Mouse (Mus musculus) heart, postnatal 4 days (tissue): ENCODE measurements around the gene Notch3. TPM values are rescaled to one million over a fixed set of nuclear protein-coding genes. Genes with fewer than 3 reads are reported as not detected.

Experiments
- DNase-seq: peaks from one replicate; pipeline ENCODE4 v3.0.0; 2021
- total RNA-seq, 2 experiments: library from RNA; stranded (reverse); gene quantifications; 2 replicates each; pipeline ENCODE4 v1.2.3; 2021

Notch3 gene
- total RNA-seq, 2 experiments from 2014 or later: 51.5 to 52.3 TPM

DNA sequence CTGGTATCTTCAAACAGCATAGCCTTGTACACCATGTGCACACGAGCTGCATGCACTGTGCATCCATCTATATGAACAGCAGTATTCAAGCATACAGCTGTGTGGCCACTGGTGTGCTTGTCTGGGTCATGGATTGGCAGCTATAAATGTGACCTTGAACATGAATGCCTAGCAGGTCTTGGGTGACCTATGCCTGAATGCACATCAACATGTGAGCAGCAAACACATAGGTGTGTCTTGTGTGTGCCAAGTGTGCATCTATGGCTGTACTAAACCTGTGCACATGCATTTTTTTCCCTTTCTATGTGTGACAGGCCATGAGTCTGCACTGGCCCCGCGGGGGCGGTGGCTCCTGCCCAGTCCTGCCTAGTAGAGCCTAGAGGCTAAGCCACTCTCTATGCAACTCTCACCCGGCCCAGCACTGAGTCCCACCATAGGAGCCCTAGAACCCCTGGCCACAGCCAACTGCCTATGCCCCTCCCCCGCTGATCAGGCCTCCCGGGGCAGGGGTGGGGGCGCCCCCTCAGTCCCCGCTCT is 1.3 kb downstream of the Notch3 start:
- no peak for DNase-seq

DNA sequence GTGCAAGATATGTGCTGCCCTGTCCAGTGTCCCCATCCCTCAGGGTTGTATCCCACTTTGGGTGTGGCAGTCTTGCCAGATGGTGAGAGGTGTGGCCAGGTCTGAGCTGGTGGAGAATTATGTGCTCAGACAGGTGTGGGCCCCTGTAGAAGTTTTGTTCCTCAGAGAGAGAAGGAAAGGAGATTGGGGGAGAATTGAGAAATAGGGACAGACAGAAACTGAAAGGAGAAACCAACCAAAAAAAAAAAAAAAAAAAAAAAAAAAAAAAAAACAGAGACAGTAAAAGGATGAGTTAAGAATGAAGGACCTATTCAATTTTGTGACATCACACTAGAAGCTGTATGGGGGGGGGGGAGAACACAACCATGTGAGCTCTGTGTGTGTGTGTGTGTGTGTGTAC is 1.9 kb downstream of the Notch3 start:
- no peak for DNase-seq

DNA sequence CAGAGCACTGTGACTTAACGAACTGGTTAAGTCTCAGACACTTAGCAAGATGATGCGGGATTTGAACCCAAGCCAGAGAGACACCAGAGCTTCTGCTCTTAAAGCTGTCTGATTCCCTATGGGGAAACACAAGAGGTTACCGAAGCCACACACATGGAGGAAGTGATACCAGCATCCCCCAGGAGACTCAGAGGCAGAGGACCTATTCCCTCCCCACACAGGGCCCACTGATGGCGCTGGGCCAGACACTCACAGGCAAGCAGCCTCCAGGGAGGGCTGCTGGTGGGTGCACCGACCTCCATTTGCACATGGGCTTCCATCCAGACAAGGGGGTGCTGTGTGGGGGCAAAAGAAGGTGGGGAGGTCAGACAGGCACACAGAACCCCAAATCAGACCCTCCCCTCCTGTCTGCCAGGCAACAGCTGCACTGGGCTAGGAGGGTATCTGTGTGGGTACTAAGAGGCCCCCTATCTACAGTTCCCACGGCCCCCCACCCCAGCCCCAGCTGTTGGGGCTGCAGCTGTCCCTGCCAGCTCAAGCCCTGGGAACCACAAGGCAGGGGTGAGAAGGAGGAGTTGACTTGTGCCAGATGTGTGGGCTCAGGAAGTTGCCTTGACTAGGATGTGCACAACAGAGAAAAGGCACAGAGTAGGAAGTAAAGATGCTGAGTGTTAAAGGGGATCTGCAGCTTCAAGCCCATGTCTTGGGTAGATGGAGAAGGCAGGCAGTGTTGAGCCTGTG is 2.6 kb downstream of the Notch3 start:
- DNase-seq: peak; percentile 48

DNA sequence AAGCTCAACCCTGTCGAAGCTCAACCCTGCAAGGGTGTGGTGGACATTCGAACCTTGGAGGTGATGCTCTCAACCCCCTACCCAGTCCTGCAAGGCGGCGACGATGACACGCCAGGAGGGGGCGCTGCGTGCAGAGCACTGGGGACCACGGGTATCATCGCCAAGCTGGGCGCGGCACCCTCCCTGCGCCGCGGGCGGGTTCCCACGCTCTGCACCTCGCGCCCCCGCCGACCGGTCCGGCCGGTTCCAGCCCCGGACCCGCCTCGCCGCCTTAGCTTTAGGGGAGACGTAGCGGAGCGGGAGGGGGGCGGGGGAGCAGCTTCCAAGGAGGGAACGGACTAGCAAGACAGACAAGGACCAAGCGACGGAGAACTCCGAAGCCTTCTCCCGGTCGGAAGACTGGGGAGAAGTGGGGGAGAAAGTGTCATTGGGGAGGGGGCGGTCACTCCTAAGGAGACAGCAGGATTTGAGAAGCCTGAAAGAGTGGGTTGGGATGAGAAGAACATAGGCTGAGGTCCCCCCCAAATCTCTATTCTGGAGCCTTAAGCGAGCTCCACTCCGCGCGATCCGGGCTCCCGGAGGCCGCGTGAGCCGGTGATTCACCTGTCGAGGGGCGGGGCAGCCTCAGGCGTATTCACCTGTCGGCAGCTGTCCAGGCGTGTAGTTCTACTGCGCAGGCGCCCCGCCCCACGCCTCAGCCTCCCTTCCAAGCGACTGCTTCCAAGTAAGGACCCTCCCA is 4.4 kb downstream of the Notch3 start:
- peak; percentile 84 for DNase-seq

DNA sequence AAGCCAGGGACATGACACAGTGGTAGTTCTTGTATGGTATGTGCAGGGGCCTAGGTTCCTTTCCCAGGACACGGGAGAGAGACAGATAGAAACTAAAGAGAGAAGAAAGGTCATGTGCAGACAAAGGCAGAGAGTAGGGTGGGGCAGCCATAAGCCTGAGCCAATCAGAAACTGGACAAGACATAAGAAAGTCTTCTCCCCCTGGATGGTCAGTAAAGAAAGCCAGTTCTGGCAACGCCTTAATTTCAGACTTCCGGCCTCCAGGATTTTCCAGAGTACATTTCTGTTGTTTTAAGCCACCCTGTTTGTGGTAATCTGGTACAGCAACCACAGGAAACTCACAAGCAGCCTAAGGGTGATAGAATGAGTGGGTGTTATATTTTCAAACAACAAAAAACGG is 5.8 kb downstream of the Notch3 start:
- DNase-seq: no peak

DNA sequence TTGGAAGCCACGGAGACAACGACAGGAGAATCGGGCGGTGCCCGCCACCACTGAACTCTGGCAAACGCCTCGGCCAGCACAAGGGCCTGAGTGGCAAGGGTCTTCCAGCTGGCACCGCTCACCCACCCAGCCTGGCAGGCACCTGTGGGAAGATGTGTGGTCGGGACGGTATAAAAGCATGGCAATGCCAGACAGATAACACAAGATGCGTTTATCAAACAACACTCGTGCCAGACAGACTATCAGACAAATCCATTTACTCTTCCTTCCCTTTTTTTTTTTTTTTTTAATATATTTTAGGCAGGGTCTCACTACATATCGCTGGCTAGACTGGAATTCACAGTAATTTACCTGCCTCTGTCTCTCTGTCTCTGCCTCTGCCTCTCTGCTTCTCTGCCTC is 7.8 kb downstream of the Notch3 start:
- DNase-seq: no peak

DNA sequence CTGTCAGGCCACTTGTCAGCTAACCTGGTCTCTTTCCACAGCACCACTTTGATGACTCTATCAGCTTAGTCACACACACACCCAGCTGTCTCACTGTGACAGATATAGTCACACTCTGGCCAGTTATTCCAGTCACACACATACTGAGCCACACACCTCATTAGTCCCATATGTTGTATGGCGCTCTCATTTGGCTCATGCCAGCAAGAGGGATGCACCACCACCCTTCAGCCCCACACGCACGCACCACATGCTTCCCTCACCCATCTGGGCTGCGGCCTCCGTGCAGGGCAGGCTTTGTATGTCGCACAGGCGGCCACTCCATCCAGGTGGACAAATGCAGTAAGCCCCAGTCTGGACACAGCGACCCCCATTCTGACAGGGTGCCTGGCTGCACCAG is 19.9 kb downstream of the Notch3 start:
- no peak for DNase-seq

DNA sequence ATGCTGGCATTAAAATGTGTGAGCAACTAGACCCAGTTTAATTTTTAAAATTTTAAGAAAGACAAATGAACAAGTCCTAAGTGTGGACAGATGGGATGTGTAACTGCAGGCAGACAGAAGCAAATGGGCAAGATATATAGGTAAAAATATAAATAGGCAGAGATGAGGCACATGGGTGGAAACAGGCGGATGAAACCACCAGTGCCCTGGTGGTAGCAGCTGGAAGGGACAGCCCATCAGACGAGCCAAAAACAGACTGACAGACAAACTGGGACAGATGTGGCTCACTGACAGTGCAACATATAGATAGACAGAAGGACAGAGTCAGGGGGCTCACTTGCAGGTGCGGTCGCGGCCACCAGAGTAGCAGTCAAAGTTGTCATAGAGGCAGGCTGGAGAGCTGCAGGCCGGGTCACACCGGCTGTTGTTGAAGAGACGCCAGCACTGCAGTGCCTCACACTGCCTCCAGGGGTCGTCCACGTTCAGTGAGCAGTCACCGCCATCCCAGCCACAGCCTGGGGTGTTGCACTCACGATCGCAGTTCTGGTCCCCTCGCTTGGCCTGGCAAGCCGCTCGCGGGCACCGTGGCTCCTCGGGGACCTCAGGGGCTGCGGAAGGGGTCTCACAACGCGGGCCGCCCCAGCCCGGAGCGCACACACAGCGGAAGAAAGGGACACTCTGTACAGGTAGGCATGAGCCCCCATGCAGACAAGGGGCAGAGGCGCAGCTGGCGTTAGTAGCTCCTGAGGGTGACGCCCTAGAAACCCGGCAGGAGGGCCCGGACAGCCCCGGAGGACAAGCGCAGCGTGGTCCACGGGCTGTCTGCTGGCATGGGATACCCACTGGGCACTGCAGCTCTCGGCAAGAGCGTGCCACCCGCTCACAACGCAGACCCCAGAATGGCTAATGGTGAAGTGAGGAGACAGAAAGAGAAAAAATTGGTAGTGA is 23.5 kb downstream of the Notch3 start:
- peak; percentile 93 for DNase-seq

DNA sequence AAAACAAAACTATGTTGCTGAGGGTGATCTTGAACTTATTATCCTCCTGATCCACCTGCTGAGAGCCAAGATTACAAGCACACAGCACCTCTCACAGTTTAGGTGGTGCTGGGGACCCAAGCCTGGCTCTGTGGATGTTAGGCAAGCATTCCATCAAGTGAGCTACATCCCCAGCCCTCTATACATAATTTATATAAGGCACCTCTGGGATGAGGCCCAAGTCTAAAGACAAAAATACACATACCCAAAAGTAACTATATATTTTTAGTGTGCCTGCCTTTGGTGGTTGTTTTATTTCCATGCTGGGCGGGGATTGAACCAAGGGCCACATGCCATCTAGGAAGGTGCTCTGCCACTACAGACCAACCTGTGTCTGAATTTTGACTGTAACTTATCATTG is 24.4 kb downstream of the Notch3 start:
- no peak for DNase-seq

DNA sequence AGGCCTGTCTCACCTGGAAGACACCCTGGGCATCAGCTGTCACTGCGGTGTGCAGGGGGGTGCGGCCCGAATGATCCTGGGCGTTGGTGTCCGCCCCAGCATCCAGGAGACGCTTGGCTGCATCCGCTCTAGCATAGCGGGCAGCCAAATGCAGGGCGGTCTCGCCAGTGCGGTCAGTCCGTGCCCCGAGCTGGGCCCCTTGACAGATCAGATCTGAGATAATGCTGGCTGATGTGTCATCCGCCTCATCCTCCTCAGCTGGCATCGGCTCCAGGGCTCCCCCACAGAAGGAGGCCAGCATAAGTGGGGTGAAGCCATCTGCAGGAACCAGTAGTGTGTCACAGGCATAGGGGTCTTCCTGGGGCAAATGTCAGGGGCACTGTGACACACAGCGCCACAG is 33.3 kb downstream of the Notch3 start:
- DNase-seq: no peak

DNA sequence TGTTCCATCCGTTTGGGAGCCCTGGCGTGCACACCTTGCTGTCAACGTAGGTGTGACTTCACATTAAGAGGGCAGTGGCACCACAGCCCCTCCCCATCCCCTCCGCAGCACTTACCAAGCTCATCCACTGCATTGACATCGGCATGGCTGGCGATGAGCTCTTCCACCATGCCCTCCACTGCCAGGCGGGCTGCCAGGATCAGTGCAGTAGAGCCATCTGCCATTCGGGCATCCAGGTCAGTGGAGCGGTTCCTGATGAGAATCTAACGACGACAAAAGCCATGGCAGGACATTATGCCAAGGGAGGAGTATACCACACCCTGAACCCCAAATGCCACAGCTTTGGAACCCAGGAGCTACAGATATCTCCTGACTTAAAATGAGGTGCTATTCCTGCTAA is 34.6 kb downstream of the Notch3 start:
- DNase-seq: no peak

DNA sequence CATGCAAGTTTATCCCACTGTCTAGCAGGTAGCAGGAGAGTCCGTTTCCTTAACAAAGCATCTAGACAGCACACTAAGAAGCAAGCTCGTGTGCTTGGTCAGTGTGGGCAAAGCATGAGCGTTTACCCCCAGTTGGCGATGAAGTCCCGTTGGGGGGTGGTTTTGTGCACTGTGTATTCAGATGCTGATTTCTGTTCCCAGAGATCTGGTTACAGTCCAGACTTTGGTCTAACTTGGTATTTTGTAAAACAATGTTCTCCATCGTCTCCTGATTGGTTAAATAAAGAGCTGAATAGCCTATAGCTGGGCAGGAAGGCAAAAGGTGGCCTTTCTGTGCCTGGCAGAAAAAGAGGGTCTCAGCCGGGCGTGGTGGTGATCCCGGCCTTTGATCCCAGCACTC is 36.1 kb downstream of the Notch3 start:
- no peak for DNase-seq

DNA sequence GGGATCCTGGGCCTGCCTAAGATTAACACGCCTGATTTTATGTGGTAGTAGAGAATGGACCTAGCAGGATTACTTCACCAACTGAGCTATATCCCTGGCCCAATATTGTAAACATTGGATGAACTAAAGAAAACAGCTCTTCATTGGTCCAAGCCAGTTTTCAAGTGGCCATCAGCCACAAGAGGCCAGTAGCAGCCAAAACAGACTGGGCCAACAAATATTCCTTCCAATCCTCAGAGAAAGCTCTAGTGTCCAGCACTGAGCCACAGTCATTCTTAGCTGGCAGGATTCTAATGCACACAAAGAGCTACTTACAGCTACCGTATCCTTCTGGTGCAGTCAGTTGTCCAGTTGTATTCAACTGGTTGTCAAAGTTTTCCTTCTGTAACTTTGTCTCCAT is 39.5 kb downstream of the Notch3 start:
- no peak for DNase-seq

DNA sequence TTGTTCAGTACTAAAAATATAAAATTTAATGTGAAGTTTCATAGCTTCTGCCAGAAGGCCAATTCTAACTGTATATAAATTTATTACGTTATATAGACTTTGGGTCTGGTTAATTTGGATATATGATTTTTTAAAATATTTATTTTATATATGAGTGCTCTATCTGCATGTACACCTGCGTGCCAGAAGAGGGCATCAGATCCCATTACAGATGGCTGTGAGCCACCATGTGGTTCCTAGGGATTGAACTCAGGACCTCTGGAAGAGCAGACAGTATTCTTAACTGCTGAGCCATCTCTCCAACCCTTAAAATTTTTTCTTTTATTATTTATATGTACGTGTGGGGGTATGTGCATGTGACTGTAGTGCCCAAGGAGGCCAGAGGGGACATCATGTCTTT is 41.2 kb downstream of the Notch3 start:
- no peak for DNase-seq

DNA sequence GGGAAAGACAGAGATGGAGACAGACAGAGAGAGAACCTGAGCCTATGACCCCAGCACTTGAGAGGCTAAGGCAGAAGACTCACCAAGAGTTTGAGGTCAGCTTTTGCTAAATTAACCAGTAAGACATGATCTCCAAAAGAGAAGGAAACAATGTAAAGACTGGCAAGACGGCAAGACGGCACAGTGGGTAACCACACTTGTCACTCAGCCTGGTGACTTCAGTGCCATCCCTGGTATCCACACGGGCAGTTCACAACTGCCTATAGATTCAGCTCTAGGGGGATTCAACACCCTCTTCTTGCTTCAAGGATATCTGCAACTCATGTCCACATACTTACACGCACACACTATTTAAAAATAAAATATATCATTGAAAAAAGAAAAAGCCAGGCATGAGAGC is 43.1 kb downstream of the Notch3 start:
- DNase-seq: no peak

DNA sequence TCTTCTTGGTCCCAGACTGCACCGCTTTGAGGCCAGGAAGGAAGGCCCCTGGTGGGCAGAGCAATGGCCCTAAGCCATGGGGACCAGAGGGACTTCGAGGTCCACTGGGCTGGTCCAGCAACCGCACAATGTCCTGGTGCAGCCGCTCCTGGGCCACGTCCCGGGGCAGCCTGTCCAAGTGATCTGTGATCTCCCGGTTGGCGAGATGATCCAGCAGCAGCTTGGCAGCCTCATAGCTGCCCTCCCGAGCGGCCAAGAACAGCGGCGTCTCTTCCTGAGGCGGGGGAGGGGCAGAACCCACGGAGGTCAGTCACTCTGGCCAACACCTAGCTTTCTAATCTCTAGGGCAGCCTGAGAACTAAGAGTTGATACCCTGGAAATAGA is 44.1 kb downstream of the Notch3 start:
- peak; percentile 70 for DNase-seq

DNA sequence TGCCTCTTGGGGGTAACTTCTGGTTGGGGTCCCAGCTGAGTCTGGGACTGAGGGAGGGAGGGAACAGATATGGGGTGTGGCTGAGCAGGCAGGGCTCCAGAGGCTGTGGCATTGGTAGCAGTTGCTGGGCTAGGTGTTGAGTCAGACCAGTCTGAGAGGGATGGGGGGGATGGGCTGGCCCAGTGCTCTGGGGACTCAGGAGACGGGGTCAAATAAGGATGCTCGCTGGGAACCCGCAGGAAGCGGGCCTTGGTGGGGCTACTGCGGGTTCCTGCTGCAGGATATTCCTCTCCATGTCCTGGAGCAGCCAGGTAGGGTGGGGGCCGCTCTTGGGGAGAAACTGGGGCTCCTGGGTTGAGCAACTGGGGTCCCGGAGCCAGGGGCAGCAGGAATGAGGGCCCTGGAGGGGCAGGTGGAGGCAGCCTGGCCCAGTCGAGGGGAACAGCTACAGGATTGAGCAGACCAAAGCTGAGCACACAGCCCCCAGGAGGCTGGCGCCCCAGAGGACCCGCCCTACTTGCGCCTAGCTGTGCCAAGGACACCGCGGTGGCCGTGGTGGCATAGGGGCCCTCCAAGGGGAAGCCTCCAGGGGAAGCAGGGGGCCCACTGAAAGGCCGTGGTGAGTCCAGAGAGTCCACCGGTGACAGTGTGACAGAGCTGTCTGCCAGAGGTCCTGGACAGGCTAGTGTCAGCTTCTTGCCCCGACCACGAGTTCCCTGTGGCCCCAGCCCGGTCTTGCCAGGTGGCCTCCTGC is 44.6 kb downstream of the Notch3 start:
- DNase-seq: no peak

DNA sequence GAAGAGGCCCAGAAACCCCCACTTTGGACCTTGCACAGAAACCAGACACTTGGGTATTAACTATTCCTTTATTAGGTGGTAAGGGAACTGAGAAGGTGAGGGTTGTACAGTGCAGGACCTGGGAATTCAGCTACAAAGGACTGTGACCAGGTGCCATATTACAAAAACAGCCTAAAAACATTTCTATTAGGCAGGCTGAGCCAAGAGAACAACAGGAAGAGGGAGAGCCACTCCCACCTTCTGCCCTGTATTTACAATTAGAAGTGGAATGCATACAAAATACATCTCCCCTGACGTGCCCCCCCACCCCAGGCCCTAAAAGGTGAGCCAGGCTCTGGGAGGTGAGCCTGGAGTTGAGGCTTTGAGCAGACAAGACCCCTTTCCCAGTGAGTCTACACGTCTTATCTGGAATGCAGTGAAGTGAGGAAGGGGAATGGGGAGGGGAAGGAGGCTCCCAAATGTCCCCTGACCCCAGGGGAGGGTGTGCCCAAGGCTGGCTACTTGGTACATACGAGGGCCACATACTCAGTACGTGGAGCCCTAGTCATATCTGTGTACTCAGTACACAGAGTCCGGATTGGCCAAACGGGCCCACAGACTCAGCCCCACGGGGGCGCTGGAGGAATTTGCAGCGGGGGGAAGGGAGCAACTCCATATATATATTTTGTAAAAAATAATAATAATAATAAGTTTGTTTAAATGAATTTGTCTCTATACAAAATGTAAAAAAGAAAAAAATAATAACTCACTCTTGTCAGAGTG is 45.7 kb downstream of the Notch3 start:
- no peak for DNase-seq

DNA sequence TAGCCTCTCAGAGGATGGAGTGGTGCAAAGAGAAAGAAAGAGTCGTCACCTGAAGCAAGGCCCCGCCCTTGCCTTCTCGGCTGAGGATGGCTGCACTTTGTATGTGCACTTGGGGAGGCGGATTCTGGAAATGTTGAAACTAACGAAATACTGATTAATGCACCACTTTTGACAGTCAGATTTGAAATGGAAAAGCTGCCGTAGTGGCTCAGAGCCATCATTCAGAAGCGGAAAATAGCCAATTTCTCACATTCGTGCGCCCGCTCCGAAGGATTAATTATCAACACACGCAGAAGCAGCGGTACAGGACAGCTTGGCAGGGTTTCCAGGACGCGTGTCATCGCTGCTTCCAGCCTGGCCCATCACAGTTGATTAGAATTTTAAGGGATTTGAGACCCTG is 47.5 kb downstream of the Notch3 start:
- peak; percentile 60 for DNase-seq

DNA sequence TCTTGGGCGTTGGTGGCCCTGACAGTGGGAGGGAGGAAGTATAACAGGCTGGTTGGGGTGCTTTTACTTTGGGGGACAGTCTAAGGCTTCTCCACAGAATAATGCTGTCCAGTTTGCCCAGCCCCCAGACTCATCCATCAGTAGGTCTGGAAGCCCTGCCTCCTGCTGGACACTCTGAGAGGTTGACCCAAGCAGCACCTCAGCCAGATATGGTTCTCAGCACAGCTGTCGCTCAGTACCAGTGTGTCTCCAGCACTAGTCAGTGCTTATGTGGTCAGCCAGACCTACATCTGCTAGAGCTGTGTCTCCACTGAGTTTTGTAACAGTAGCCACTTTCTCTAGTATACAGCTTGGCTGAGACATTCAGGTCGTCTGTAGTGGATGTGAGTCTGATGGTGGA is 48.2 kb downstream of the Notch3 start:
- DNase-seq: no peak

DNA sequence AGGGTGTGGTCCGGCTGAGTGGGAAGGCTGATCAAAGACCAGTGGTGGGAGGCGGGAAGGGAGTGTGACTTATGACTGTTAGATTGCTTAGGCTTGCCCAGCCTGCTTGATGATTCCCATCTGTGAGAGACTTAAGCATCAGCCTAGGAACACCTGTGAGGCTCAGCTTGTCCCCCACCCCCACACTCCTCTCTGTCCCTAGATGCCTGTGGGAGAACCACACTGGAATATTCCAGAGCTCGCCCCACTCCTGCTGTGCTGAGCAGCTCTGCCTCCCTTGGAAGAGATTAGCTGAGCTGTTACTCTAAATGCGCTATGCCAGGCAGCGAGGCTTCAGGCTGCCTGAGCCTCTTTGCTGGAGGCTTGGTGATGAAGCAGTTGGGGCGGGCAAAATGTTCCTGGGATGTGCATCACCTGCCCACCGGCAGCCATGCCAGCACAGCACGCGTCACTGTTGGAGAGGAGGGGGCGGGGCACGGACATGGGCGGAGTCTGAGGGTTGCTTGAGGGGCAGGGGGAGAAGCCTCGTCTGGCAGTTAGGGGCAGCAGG is 48.7 kb downstream of the Notch3 start:
- peak; percentile 58 for DNase-seq
